Mouse (Mus musculus): ENCODE measurements around the gene Enoph1. TPM values are rescaled to one million over a fixed set of nuclear protein-coding genes. Genes with fewer than 3 reads are reported as not detected.

The Enoph1 gene
- polyA plus RNA-seq, 1 experiment from 2014 or later: 69.1 TPM

GRCm38 (mm10) chr5:100079931-100080275 is 40.1 kb downstream of the Enoph1 start:
- WGBS: 73% methylated on average over 8 of the region's 8 CpGs
- no peak for ATAC-seq
- H3K4me2 ChIP-seq (ENCODE audit: low read length): no peak overlapping the region

GRCm38 (mm10) chr5:100082006-100082405 is 42.2 kb downstream of the Enoph1 start:
- Histone ChIP-seq H3K36me3 (ENCODE audit: control insufficient read depth, insufficient read depth) (no peaks in the 10 kb centered on the region), H3K9ac (replicated peaks; ENCODE audit: low read depth, low read length) (no peak overlapping the region), H3K4me2 (ENCODE audit: low read length) (no peak overlapping the region), H3K27me3 (replicated peaks; ENCODE audit: control insufficient read depth, insufficient read depth, low read length) (no peaks in the 10 kb centered on the region), H3K9me3 (ENCODE audit: control insufficient read depth, low read length) (no peaks in the 10 kb centered on the region), H3K4me3 (replicated peaks; ENCODE audit: low read length) (no peak overlapping the region), H3K27ac (ENCODE audit: low read length) (no peak overlapping the region), H3K4me1 (replicated peaks; ENCODE audit: control insufficient read depth, insufficient read depth, low read length) (peaks cover 29% of the 10 kb centered on the region)
- WGBS: 94% methylated on average over 4 of the region's 4 CpGs
- ATAC-seq: no peak

More at GRCm38 (mm10) chr5:100079931-100080275, 40.1 kb downstream of the Enoph1 start:
- H3K36me3 ChIP-seq (ENCODE audit: control insufficient read depth, insufficient read depth): no peaks in the 10 kb centered on the region
- H3K9ac ChIP-seq (replicated peaks; ENCODE audit: low read depth, low read length): no peak overlapping the region
- no peak overlapping the region for H3K27ac ChIP-seq (ENCODE audit: low read length)
- H3K4me3 ChIP-seq (replicated peaks; ENCODE audit: low read length): no peak overlapping the region
- no peaks in the 10 kb centered on the region for H3K27me3 ChIP-seq (replicated peaks; ENCODE audit: control insufficient read depth, insufficient read depth, low read length)
- peaks cover 18% of the 10 kb centered on the region for H3K4me1 ChIP-seq (replicated peaks; ENCODE audit: control insufficient read depth, insufficient read depth, low read length)
- H3K9me3 ChIP-seq (ENCODE audit: control insufficient read depth, low read length): no peaks in the 10 kb centered on the region

GRCm38 (mm10) chr5:100083953-100084562 is 44.3 kb downstream of the Enoph1 start:
- Histone ChIP-seq H3K4me3 (replicated peaks; ENCODE audit: low read length) (no peak overlapping the region), H3K4me1 (replicated peaks; ENCODE audit: control insufficient read depth, insufficient read depth, low read length) (peaks cover 29% of the 10 kb centered on the region), H3K27me3 (replicated peaks; ENCODE audit: control insufficient read depth, insufficient read depth, low read length) (no peaks in the 10 kb centered on the region), H3K4me2 (ENCODE audit: low read length) (no peak overlapping the region), H3K9me3 (ENCODE audit: control insufficient read depth, low read length) (no peaks in the 10 kb centered on the region), H3K36me3 (ENCODE audit: control insufficient read depth, insufficient read depth) (no peaks in the 10 kb centered on the region), H3K27ac (ENCODE audit: low read length) (peak overlapping the region; percentile 75), H3K9ac (replicated peaks; ENCODE audit: low read depth, low read length) (0 out of 2 replicates have a peak overlapping the region, but pooled peaks have one; percentile 22)
- ATAC-seq: 0 out of 2 replicates have a peak, but pooled peaks have one; percentile 38
- 25% methylated on average over 12 of the region's 12 CpGs for WGBS

- no peak overlapping the region for H3K9ac ChIP-seq (replicated peaks; ENCODE audit: low read depth, low read length)
- no peak overlapping the region for H3K4me3 ChIP-seq (replicated peaks; ENCODE audit: low read length)
- peak overlapping the region; percentile 60 for H3K27ac ChIP-seq (ENCODE audit: low read length)
- H3K4me1 ChIP-seq (replicated peaks; ENCODE audit: control insufficient read depth, insufficient read depth, low read length): peaks cover 26% of the 10 kb centered on the region
- ATAC-seq: peak; percentile 66
- H3K9me3 ChIP-seq (ENCODE audit: control insufficient read depth, low read length): no peaks in the 10 kb centered on the region
- no peak overlapping the region for H3K4me2 ChIP-seq (ENCODE audit: low read length)
- WGBS: 31% methylated on average over 8 of the region's 8 CpGs
- H3K27me3 ChIP-seq (replicated peaks; ENCODE audit: control insufficient read depth, insufficient read depth, low read length): no peaks in the 10 kb centered on the region
- H3K36me3 ChIP-seq (ENCODE audit: control insufficient read depth, insufficient read depth): no peaks in the 10 kb centered on the region
Measured at GRCm38 (mm10) chr5:100085097-100085496, 45.3 kb downstream of the Enoph1 start.

- peak overlapping the region; percentile 36 for H3K4me2 ChIP-seq (ENCODE audit: low read length)
- no peak overlapping the region for H3K9ac ChIP-seq (replicated peaks; ENCODE audit: low read depth, low read length)
- no peaks in the 10 kb centered on the region for H3K36me3 ChIP-seq (ENCODE audit: control insufficient read depth, insufficient read depth)
- H3K27me3 ChIP-seq (replicated peaks; ENCODE audit: control insufficient read depth, insufficient read depth, low read length): no peaks in the 10 kb centered on the region
- peak overlapping the region; percentile 76 for H3K27ac ChIP-seq (ENCODE audit: low read length)
- peaks cover 20% of the 10 kb centered on the region for H3K4me1 ChIP-seq (replicated peaks; ENCODE audit: control insufficient read depth, insufficient read depth, low read length)
- H3K9me3 ChIP-seq (ENCODE audit: control insufficient read depth, low read length): no peaks in the 10 kb centered on the region
- ATAC-seq: peak; percentile 58
- 12% methylated on average over 12 of the region's 12 CpGs for WGBS
- H3K4me3 ChIP-seq (replicated peaks; ENCODE audit: low read length): no peak overlapping the region
Measured at GRCm38 (mm10) chr5:100090515-100091262, 50.9 kb downstream of the Enoph1 start.

GRCm38 (mm10) chr5:100091263-100091594 is 51.4 kb downstream of the Enoph1 start:
- Histone ChIP-seq H3K9ac (replicated peaks; ENCODE audit: low read depth, low read length) (peak overlapping the region; percentile 48), H3K4me3 (replicated peaks; ENCODE audit: low read length) (no peak overlapping the region), H3K36me3 (ENCODE audit: control insufficient read depth, insufficient read depth) (no peaks in the 10 kb centered on the region), H3K27me3 (replicated peaks; ENCODE audit: control insufficient read depth, insufficient read depth, low read length) (no peaks in the 10 kb centered on the region), H3K4me1 (replicated peaks; ENCODE audit: control insufficient read depth, insufficient read depth, low read length) (peaks cover 16% of the 10 kb centered on the region), H3K4me2 (ENCODE audit: low read length) (peak overlapping the region; percentile 36), H3K27ac (ENCODE audit: low read length) (peak overlapping the region; percentile 76), H3K9me3 (ENCODE audit: control insufficient read depth, low read length) (no peaks in the 10 kb centered on the region)
- 21% methylated on average over 10 of the region's 10 CpGs for WGBS
- ATAC-seq: peak; percentile 36

- ATAC-seq: peak; percentile 85
- 5% methylated on average over 17 of the region's 17 CpGs for WGBS
- Histone ChIP-seq H3K27me3 (replicated peaks; ENCODE audit: control insufficient read depth, insufficient read depth, low read length) (no peaks in the 10 kb centered on the region), H3K9me3 (ENCODE audit: control insufficient read depth, low read length) (no peaks in the 10 kb centered on the region), H3K36me3 (ENCODE audit: control insufficient read depth, insufficient read depth) (no peaks in the 10 kb centered on the region), H3K4me3 (replicated peaks; ENCODE audit: low read length) (0 out of 2 replicates have a peak overlapping the region, but pooled peaks have one; percentile 1), H3K9ac (replicated peaks; ENCODE audit: low read depth, low read length) (peak overlapping the region; percentile 48), H3K4me2 (ENCODE audit: low read length) (peak overlapping the region; percentile 36), H3K27ac (ENCODE audit: low read length) (peak overlapping the region; percentile 76), H3K4me1 (replicated peaks; ENCODE audit: control insufficient read depth, insufficient read depth, low read length) (peaks cover 16% of the 10 kb centered on the region)
Measured at GRCm38 (mm10) chr5:100091602-100092001, 51.8 kb downstream of the Enoph1 start.

GRCm38 (mm10) chr5:100096955-100097354 is 57.2 kb downstream of the Enoph1 start:
- H3K9ac ChIP-seq (replicated peaks; ENCODE audit: low read depth, low read length): no peak overlapping the region
- peaks cover under 1% of the 10 kb centered on the region; the same call in 1 of the 2 replicates for H3K4me1 ChIP-seq (replicated peaks; ENCODE audit: control insufficient read depth, insufficient read depth, low read length)
- H3K27me3 ChIP-seq (replicated peaks; ENCODE audit: control insufficient read depth, insufficient read depth, low read length): no peaks in the 10 kb centered on the region
- no peak overlapping the region for H3K4me3 ChIP-seq (replicated peaks; ENCODE audit: low read length)
- no peaks in the 10 kb centered on the region for H3K9me3 ChIP-seq (ENCODE audit: control insufficient read depth, low read length)
- H3K27ac ChIP-seq (ENCODE audit: low read length): no peak overlapping the region
- no peaks in the 10 kb centered on the region for H3K36me3 ChIP-seq (ENCODE audit: control insufficient read depth, insufficient read depth)
- 74% methylated on average over 5 of the region's 5 CpGs for WGBS
- no peak for ATAC-seq
- H3K4me2 ChIP-seq (ENCODE audit: low read length): no peak overlapping the region

- Histone ChIP-seq H3K27ac (ENCODE audit: low read length) (no peak overlapping the region), H3K9ac (replicated peaks; ENCODE audit: low read depth, low read length) (no peak overlapping the region), H3K4me1 (replicated peaks; ENCODE audit: control insufficient read depth, insufficient read depth, low read length) (no peaks in the 10 kb centered on the region), H3K4me3 (replicated peaks; ENCODE audit: low read length) (no peak overlapping the region), H3K36me3 (ENCODE audit: control insufficient read depth, insufficient read depth) (no peaks in the 10 kb centered on the region), H3K4me2 (ENCODE audit: low read length) (no peak overlapping the region), H3K27me3 (replicated peaks; ENCODE audit: control insufficient read depth, insufficient read depth, low read length) (no peaks in the 10 kb centered on the region), H3K9me3 (ENCODE audit: control insufficient read depth, low read length) (no peaks in the 10 kb centered on the region)
- ATAC-seq: no peak
- over 99% methylated on average over 4 of the region's 4 CpGs for WGBS
Measured at GRCm38 (mm10) chr5:100097967-100098366, 58.2 kb downstream of the Enoph1 start.

Data from forebrain, embryonic 16.5 days (tissue).